Mouse (Mus musculus) c-Kit-positive CD71-negative TER-119-negative erythroid progenitor cells, embryonic 14.5 days (primary cell): ENCODE results near the gene Wdr73.

Source experiments
- DNase-seq: peaks from one replicate; pipeline ENCODE4 v3.0.0-alpha.2; 2013; ENCODE audit warnings: low read depth

Gene Wdr73

GRCm38 (mm10) chr7:80853218-80853617 lies 47.9 kb downstream of the Wdr73 start:
- DNase-seq = no peak

- DNase-seq = no peak
Measured at GRCm38 (mm10) chr7:80850520-80850919, 50.5 kb downstream of the Wdr73 start.

GRCm38 (mm10) chr7:80849710-80850109 lies 51.4 kb downstream of the Wdr73 start:
- DNase-seq = no peak

GRCm38 (mm10) chr7:80849267-80849666 lies 51.8 kb downstream of the Wdr73 start:
- DNase-seq = no peak

- no peak for DNase-seq
Measured at GRCm38 (mm10) chr7:80846709-80847108, 54.4 kb downstream of the Wdr73 start.

GRCm38 (mm10) chr7:80846280-80846678 lies 54.8 kb downstream of the Wdr73 start:
- DNase-seq = no peak

- no peak for DNase-seq
Measured at GRCm38 (mm10) chr7:80845621-80846279, 55.3 kb downstream of the Wdr73 start.

- DNase-seq = no peak
Measured at GRCm38 (mm10) chr7:80844691-80845090, 56.4 kb downstream of the Wdr73 start.

GRCm38 (mm10) chr7:80843910-80844640 lies 57.0 kb downstream of the Wdr73 start:
- DNase-seq = no peak

- DNase-seq = no peak
Measured at GRCm38 (mm10) chr7:80843176-80843575, 57.9 kb downstream of the Wdr73 start.

GRCm38 (mm10) chr7:80842132-80842531 lies 58.9 kb downstream of the Wdr73 start:
- DNase-seq = no peak

GRCm38 (mm10) chr7:80840937-80841336 lies 60.1 kb downstream of the Wdr73 start:
- no peak for DNase-seq
